Mouse (Mus musculus): ENCODE measurements around the gene Faf1.

GRCm38 (mm10) chr4:109655738-109656137, 20.6 kb upstream of the Faf1 start:
- TF ChIP-seq CTCF (IDR thresholded peaks at IDR 0.05; ENCODE audit: insufficient read depth, low read length) (no peak), POLR2A (IDR thresholded peaks at IDR 0.05; ENCODE audit: borderline replicate concordance, extremely low read depth, low read depth, low read length) (no peak)

Measured in lung, adult 2 months (tissue).